Mouse (Mus musculus) retina, adult 2 months (tissue): Measurements from ENCODE around the gene Cenpo.

ENCODE experiments used
- DNase-seq: peaks from one replicate; pipeline ENCODE4 v3.0.0-alpha.2; 2012; ENCODE audit warnings: low read depth, low spot score

Cenpo gene

GRCm38 (mm10) chr12:4150936-4151335, 83.2 kb downstream of the Cenpo start:
- no peak for DNase-seq
